Mouse (Mus musculus): Measurements from ENCODE around the gene Ulk4.

Gene Ulk4

DNA sequence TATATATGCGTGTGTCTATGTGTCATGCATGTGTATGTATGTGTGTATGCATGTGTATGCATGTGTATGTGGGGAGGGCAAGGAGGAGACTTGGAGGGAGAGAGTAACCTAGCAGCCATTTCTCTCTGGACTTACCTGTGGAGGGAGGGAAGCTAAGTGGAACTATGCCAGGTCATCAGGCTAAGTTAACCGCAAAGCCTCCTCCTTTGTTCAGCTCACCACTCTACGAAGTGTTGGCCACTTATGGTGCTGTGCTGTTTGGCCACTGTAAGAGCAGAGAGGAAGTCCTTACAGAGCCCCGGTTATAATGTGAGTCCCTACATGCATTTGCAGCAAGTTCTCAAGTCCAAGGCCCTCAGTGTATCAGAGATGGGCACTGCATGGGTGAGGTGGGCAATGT, 300.1 kb downstream of the Ulk4 start:
- DNase-seq (ENCODE audit: low read depth), result no peak

- DNase-seq (ENCODE audit: low read depth), result peak; percentile 90
Observed at GRCm38 (mm10) chr9:120976158-120976557, 300.8 kb downstream of the Ulk4 start.

DNA sequence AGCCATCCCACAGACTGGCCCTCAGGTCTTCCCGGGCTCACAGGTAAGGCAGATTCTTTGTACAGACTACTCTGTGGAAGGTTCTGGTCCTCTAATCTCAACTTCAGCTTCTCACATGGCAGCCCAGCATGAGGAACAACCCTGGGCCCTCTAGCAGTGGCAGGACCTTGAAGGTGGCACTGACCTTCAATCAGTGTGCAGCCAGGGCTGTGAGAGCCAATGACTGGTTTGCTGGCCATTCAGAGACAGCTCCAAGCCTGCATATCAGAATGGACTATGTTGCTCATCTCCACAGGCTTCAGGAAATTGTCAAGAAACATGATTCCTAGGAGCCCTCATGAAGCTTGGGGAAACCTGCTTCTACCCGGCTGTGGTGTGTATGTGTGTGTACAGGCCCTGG, 302.8 kb downstream of the Ulk4 start:
- no peak for DNase-seq (ENCODE audit: low read depth)

DNA sequence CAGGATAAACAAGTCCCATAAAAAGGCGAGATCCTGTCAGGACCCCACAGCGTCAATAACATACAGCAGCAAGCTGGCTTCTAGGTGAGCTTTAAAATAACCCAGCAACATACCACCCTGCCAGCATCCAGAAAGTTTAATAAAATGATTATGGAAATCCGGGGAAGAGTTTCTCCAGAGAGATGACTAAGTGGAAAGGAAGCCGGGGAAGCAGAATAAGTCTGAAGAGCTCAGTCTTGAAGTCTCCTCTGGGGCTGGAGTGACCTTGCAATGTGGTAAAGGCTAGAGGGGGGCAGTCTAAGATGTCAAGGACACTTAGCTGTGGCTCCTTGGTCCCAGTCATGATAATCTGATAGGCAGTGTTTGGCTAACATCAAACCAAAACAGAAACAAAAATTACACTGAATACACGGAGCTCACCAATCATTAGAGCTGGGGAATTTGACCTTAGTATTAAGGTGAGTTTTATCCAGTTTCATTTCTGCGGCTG, 303.9 kb downstream of the Ulk4 start:
- peak; percentile 59 for DNase-seq (ENCODE audit: low read depth)

GRCm38 (mm10) chr9:120965007-120965406, 312.0 kb downstream of the Ulk4 start:
- DNase-seq (ENCODE audit: low read depth), result no peak

- DNase-seq (ENCODE audit: low read depth), result no peak
Observed at GRCm38 (mm10) chr9:120964224-120964623, 312.8 kb downstream of the Ulk4 start.

GRCm38 (mm10) chr9:120963720-120964119, 313.3 kb downstream of the Ulk4 start:
- no peak for DNase-seq (ENCODE audit: low read depth)

GRCm38 (mm10) chr9:120963104-120963503, 313.9 kb downstream of the Ulk4 start:
- DNase-seq (ENCODE audit: low read depth), result no peak

- DNase-seq (ENCODE audit: low read depth), result peak; percentile 41
Observed at GRCm38 (mm10) chr9:120961969-120962700, 314.9 kb downstream of the Ulk4 start.

GRCm38 (mm10) chr9:120961466-120961865, 315.5 kb downstream of the Ulk4 start:
- no peak for DNase-seq (ENCODE audit: low read depth)

DNA sequence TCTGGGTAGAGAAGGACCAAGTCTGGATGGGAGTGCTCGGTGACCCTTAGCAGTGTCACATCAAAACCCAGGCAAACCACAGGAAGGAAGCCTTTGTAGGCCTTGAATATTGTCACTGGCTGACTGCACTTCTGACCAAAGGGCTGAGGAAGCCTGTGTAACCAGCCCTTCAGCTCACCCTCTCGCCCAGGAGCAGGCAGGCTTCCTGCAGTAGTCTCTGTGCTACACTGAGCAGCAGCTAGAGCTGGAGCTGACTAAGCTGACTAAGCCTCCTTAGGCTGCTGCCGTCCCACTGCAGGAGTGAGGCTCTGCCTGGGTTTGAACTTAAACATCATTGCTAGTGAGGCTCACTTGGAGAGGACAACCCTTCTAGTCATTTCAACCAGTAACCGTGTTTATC, 316.4 kb downstream of the Ulk4 start:
- DNase-seq (ENCODE audit: low read depth), result no peak

GRCm38 (mm10) chr9:120959225-120959624, 317.8 kb downstream of the Ulk4 start:
- DNase-seq (ENCODE audit: low read depth), result no peak

DNA sequence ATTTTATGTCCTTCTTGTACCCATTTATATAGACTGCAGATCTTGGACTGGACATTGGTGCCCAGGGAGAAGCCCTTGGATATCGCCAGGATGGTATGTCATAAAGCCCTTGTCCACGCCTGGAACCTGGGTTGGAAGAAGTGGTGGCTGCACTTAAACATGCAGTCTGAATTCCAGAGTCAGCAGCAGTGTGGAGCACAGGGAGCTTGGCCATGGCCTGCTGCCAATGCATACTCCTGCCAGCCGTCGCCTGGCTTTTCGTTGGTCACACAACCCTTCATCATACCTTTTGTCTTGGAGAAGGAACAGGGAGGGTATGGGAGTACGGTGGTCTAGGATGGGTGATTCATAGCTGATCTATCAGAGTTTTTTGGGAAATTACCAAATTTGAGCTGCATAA, 318.4 kb downstream of the Ulk4 start:
- DNase-seq (ENCODE audit: low read depth), result no peak

GRCm38 (mm10) chr9:120958051-120958450, 318.9 kb downstream of the Ulk4 start:
- peak; percentile 44 for DNase-seq (ENCODE audit: low read depth)

DNA sequence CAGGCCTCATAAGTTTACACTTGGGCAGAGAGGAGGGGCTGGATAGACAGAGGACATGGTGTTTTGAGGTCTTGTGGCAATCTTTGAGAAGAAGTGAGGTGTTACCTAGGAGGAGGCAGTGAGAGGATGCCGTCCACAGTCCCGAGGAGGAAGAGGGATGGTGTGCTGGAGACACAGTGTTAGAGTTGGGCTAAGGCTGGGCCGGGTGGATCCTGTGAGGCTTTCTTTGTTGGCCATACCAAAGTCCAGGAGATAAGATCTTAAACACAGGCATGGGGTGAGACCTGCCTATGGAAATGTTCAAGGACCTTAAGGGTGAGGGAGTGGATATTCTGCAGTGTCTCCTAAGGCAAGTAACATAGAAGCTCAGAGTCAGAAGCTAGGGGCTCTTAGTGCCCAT, 325.1 kb downstream of the Ulk4 start:
- no peak for DNase-seq (ENCODE audit: low read depth)

DNA sequence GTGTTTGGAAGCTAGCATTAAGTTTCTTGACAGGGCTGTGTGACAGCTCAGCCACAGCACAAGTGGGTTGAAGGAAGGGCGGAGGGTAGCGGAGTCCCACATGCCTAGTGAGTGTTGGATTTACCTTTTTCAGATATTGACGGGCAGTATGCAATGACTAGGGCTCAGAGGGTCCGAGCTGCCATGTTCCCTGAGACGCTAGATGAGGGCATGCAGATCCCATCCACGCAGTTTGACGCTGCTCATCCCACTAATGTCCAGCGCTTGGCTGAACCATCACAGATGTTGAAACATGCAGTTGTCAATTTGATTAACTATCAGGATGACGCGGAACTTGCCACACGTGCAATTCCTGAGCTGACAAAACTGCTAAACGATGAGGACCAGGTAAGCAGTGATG, 326.2 kb downstream of the Ulk4 start:
- no peak for DNase-seq (ENCODE audit: low read depth)

DNA sequence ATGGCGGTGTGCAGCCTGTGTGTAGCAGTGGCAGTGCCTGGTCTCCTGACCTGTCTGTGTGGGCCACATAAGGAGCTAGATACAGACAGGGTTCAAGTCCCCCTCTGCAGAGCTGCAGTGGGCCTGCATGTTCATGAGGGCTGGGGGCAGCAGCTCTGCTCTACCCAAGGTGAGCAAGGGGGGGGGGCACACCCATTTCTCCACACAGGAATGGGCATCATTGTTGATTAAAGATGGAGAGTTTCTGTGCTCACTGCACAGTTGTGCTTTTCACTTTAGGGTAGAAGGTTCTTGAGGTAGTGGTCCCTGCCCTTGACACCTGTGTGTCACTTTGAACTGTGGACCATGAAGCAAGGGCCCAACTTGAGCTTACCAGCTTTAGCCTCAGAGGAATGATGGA, 328.2 kb downstream of the Ulk4 start:
- DNase-seq (ENCODE audit: low read depth), result no peak

GRCm38 (mm10) chr9:120946131-120946530, 330.9 kb downstream of the Ulk4 start:
- no peak for DNase-seq (ENCODE audit: low read depth)

DNA sequence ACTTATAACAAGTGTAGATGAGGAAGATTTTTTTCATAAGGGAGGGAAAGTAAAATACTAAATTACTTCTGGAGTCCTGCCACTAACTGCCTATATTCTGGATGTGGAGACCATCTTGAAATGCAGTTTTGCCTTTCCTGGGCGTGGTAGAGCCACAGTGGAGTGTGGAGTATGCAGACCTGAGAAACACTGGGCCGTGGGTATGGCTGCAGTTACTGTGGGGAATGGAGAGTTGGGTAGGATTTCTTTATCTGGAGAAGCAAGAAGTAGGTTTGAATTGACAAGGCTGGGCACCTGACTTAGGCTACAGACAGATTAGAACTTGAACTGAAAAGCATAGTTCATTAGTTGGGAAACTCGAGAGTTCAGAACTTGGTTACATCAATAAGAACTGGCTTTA, 332.8 kb downstream of the Ulk4 start:
- DNase-seq (ENCODE audit: low read depth), result no peak

- DNase-seq (ENCODE audit: low read depth), result no peak
Observed at GRCm38 (mm10) chr9:120943757-120944156, 333.2 kb downstream of the Ulk4 start.

GRCm38 (mm10) chr9:120940858-120941257, 336.1 kb downstream of the Ulk4 start:
- DNase-seq (ENCODE audit: low read depth), result no peak

DNA sequence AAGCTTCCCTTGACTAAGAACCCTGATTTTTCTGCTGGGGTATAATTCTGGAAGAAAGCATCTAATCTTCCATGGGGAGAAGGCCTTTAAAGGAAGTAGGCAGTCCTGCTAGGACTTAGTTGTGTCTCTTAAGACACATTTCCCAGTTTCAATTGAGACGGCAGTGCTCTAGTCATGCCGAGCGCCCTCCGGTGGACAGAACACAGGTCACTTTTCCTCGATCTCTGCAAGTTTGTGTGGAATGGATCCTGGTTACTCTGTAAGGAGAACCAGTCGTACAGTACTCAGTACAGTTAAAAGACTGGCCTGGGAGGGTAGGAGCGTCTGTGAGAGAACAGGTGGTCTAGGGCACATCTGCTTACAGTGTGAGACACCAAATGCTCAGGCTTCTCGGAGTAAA, 340.6 kb downstream of the Ulk4 start:
- DNase-seq (ENCODE audit: low read depth), result peak; percentile 83

- DNase-seq (ENCODE audit: low read depth), result no peak
Observed at GRCm38 (mm10) chr9:120935634-120935922, 341.4 kb downstream of the Ulk4 start.

GRCm38 (mm10) chr9:120934821-120935633, 342.0 kb downstream of the Ulk4 start:
- DNase-seq (ENCODE audit: low read depth), result peak; percentile 23
